25 mouse cellular contexts compared by ENCODE assay signal in the genomic region with DNA sequence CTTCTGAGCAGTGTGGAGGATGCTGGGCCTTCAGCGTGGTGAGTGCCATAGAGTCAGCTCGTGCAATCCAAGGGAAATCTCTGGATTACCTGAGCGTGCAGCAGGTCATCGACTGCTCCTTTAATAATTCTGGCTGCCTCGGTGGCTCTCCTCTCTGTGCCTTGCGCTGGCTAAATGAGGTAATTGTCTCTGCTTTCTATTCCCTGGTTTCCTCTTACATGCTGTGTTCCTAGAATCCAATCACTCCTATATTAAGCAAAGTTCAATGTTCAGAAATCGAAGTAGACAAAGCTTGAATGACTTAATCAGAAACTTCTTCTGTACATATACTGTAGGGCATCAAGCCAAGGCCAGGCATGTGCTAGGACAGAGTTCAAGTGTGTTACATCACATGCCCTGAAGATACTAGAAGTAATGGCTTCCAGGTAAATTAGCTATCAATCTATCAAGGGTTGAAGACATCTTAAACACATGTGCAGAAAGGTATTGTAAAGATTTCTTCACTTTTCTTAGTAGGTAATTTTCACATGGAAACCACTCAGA. TPM values are rescaled to one million over a fixed set of nuclear protein-coding genes. Genes with fewer than 3 reads are reported as not detected.
"Had no signal": no experiment of that assay in that cellular context is flagged by ENCODE, and none has a peak within 500 bp of the region (broad histone marks: within the 10 kb centered on the region; RNA-seq: fewer than 3 reads in every experiment).

No protein-coding gene starts in this region.

- H3K36me3 ChIP-seq: lung, embryonic 15.5 days; midbrain, embryonic 13.5 days; midbrain, embryonic 15.5 days; neural tube, embryonic 12.5 days had no signal

- H3K9ac ChIP-seq: liver, postnatal 0 days; lung, embryonic 15.5 days; midbrain, embryonic 13.5 days; midbrain, embryonic 15.5 days; neural tube, embryonic 12.5 days had no signal

- ATAC-seq: liver, postnatal 0 days; lung, postnatal 0 days; midbrain, embryonic 13.5 days; midbrain, embryonic 15.5 days had no signal

- DNase-seq: liver, postnatal 0 days; lung, adult 2 months; lung, postnatal 14 days; lung, postnatal 36 days; right cerebral cortex, postnatal 14 days; spleen, adult 18-20 months; thymus, adult 2 months; thymus, postnatal 25 days; thymus, postnatal 4 days had no signal

- H3K27ac ChIP-seq: lung, embryonic 15.5 days; macrophage; midbrain, embryonic 13.5 days; midbrain, embryonic 15.5 days; neural tube, embryonic 12.5 days had no signal

- H3K4me1 ChIP-seq: lung, embryonic 15.5 days; midbrain, embryonic 13.5 days; midbrain, embryonic 15.5 days; neural tube, embryonic 12.5 days had no signal

- H3K27me3 ChIP-seq: lung, embryonic 15.5 days; megakaryocyte, embryonic 14.5 days; midbrain, embryonic 13.5 days; midbrain, embryonic 15.5 days; neural tube, embryonic 12.5 days had no signal

- H3K4me3 ChIP-seq: lung, embryonic 15.5 days; megakaryocyte, embryonic 14.5 days; midbrain, embryonic 13.5 days; midbrain, embryonic 15.5 days; neural tube, embryonic 12.5 days had no signal

RNA-seq across cellular contexts. Expression of a gene that starts 31.1 kb away (rescaled TPM):
- total RNA-seq: megakaryocyte progenitor cell, adult 5-6 weeks; midbrain, postnatal 0 days; monocyte, adult 5-6 weeks; neutrophil, adult 5-6 weeks had no signal
- polyA plus RNA-seq: macrophage; midbrain, embryonic 11.5 days; midbrain, embryonic 13.5 days; midbrain, embryonic 15.5 days had no signal

RNA-seq across cellular contexts. Expression of a gene that starts 37.2 kb away (rescaled TPM):
- total RNA-seq: megakaryocyte progenitor cell, adult 5-6 weeks; midbrain, postnatal 0 days; monocyte, adult 5-6 weeks; neutrophil, adult 5-6 weeks had no signal
- polyA plus RNA-seq: lung, adult 2 months; lung, embryonic 15.5 days; macrophage; midbrain, embryonic 11.5 days; midbrain, embryonic 15.5 days; neural tube, embryonic 12.5 days; neural tube, embryonic 14.5 days; stomach, embryonic 14.5 days; testis, adult 2 months; urinary bladder, adult 2 months had no signal
